Mouse (Mus musculus): Measurements from ENCODE around the gene Gfod1.

The Gfod1 gene

GRCm38 (mm10) chr13:43146515-43147258 lies 157.3 kb downstream of the Gfod1 start:
- no peak for DNase-seq
